Mouse (Mus musculus): ENCODE data around the gene Rubcnl. TPM values are rescaled to one million over a fixed set of nuclear protein-coding genes. Genes with fewer than 3 reads are reported as not detected.

Gene Rubcnl
- total and polyA plus RNA-seq, 3 experiments, result 0.04 to 0.06 TPM; not detected in 1

- H3K27ac ChIP-seq (ENCODE audit: control insufficient read depth, low read depth, low read length), result no peak overlapping the region
- H3K79me2 ChIP-seq (ENCODE audit: control insufficient read depth, insufficient read depth, low read length, poor library complexity), result no peaks in the 10 kb centered on the region
- TF ChIP-seq ETS1 (IDR thresholded peaks at IDR 0.05; ENCODE audit: low read depth, low read length), result no peak
- TF ChIP-seq UBTF (IDR thresholded peaks at IDR 0.05; ENCODE audit: borderline replicate concordance, insufficient read depth, low read depth, low read length), result no peak
- TF ChIP-seq USF1 (IDR thresholded peaks at IDR 0.05; ENCODE audit: low read depth, low read length), result peak; percentile 62
- no peaks in the 10 kb centered on the region; a peak in 1 of 4 replicates for H3K27me3 ChIP-seq (ENCODE audit: control insufficient read depth in 1 of 2, insufficient read depth in 2 of 2, low read length in 2 of 2)
- no peak overlapping the region for H3K9ac ChIP-seq (ENCODE audit: control insufficient read depth, low read depth, low read length, poor library complexity, severe bottlenecking)
- H3K36me3 ChIP-seq (ENCODE audit: control insufficient read depth in 1 of 2, insufficient read depth in 2 of 2, low read length in 2 of 2), result no peaks in the 10 kb centered on the region; a peak in 1 of 4 replicates
- DNase-seq (ENCODE audit: low read depth, low spot score), result no peak
- no peaks in the 10 kb centered on the region for H3K9me3 ChIP-seq (replicated peaks; ENCODE audit: insufficient read depth, low read length)
- 0 out of 4 replicates have a peak, but pooled peaks cover 0 to 6% of the 10 kb centered on the region in 2 experiments for H3K4me1 ChIP-seq (ENCODE audit: control insufficient read depth in 1 of 2, insufficient read depth in 2 of 2, low read length in 2 of 2)
- no peak overlapping the region for H3K4me3 ChIP-seq (ENCODE audit: control insufficient read depth in 1 of 2, insufficient read depth in 1 of 2, low read depth in 2 of 2, low read length in 2 of 2)
Observed at GRCm38 (mm10) chr14:75017277-75017676, 1.4 kb downstream of the Rubcnl start.

GRCm38 (mm10) chr14:75017877-75018825 is 2.3 kb downstream of the Rubcnl start:
- H3K9me3 ChIP-seq (replicated peaks; ENCODE audit: insufficient read depth, low read length), result no peaks in the 10 kb centered on the region
- H3K36me3 ChIP-seq (ENCODE audit: control insufficient read depth in 1 of 2, insufficient read depth in 2 of 2, low read length in 2 of 2), result no peaks in the 10 kb centered on the region; a peak in 1 of 4 replicates
- no peak overlapping the region for H3K9ac ChIP-seq (ENCODE audit: control insufficient read depth, low read depth, low read length, poor library complexity, severe bottlenecking)
- no peak for DNase-seq (ENCODE audit: low read depth, low spot score)
- no peak overlapping the region for H3K27ac ChIP-seq (ENCODE audit: control insufficient read depth, low read depth, low read length)
- H3K79me2 ChIP-seq (ENCODE audit: control insufficient read depth, insufficient read depth, low read length, poor library complexity), result no peaks in the 10 kb centered on the region
- no peak overlapping the region for H3K4me3 ChIP-seq (ENCODE audit: control insufficient read depth in 1 of 2, insufficient read depth in 1 of 2, low read depth in 2 of 2, low read length in 2 of 2)
- TF ChIP-seq MYB (IDR thresholded peaks at IDR 0.05; ENCODE audit: low read depth, low read length), result no peak
- no peak for TF ChIP-seq MAZ (IDR thresholded peaks at IDR 0.05; ENCODE audit: low read depth, low read length)
- no peak for TF ChIP-seq RCOR1 (IDR thresholded peaks at IDR 0.05; ENCODE audit: low read depth, low read length)
- H3K27me3 ChIP-seq (ENCODE audit: control insufficient read depth in 1 of 2, insufficient read depth in 2 of 2, low read length in 2 of 2), result no peaks in the 10 kb centered on the region; a peak in 2 of 4 replicates
- H3K4me1 ChIP-seq (ENCODE audit: control insufficient read depth in 1 of 2, insufficient read depth in 2 of 2, low read length in 2 of 2), result 0 out of 4 replicates have a peak, but pooled peaks cover 0 to 6% of the 10 kb centered on the region in 2 experiments

- TF ChIP-seq MAX (IDR thresholded peaks at IDR 0.05; ENCODE audit: low read length) (no peak), ZC3H11A (IDR thresholded peaks at IDR 0.05; ENCODE audit: low read depth, low read length) (no peak), ZKSCAN1 (IDR thresholded peaks at IDR 0.05; ENCODE audit: low read depth, low read length) (no peak), TAL1 (IDR thresholded peaks at IDR 0.05; ENCODE audit: low read length) (no peak), SIN3A (IDR thresholded peaks at IDR 0.05; ENCODE audit: low read length) (no peak), HCFC1 (IDR thresholded peaks at IDR 0.05; ENCODE audit: low read depth, low read length) (no peak), TBP (IDR thresholded peaks at IDR 0.05; ENCODE audit: low read depth, low read length) (no peak), RCOR1 (IDR thresholded peaks at IDR 0.05; ENCODE audit: low read depth, low read length) (no peak), JUND (IDR thresholded peaks at IDR 0.05; ENCODE audit: low read depth, low read length) (no peak), SMC3 (IDR thresholded peaks at IDR 0.05; ENCODE audit: low read depth, low read length) (no peak), USF2 (IDR thresholded peaks at IDR 0.05; ENCODE audit: borderline replicate concordance in 1 of 2, insufficient read depth in 1 of 2, low read depth in 1 of 2, low read length in 2 of 2) (no peak), MAFK (IDR thresholded peaks at IDR 0.05; ENCODE audit: borderline replicate concordance, low read depth, low read length) (no peak), MEF2A (IDR thresholded peaks at IDR 0.05; ENCODE audit: extremely low read depth, insufficient replicate concordance, low read depth, low read length, poor library complexity, severe bottlenecking) (no peak), ELF1 (IDR thresholded peaks at IDR 0.05; ENCODE audit: low read depth, low read length) (no peak)
- H3K27me3 ChIP-seq (ENCODE audit: control insufficient read depth in 1 of 2, insufficient read depth in 2 of 2, low read length in 2 of 2), result no peaks in the 10 kb centered on the region; a peak in 2 of 4 replicates
- no peak for DNase-seq (ENCODE audit: low read depth, low spot score)
- no peak overlapping the region for H3K9ac ChIP-seq (ENCODE audit: control insufficient read depth, low read depth, low read length, poor library complexity, severe bottlenecking)
- 0 out of 4 replicates have a peak, but pooled peaks cover 0 to 6% of the 10 kb centered on the region in 2 experiments for H3K4me1 ChIP-seq (ENCODE audit: control insufficient read depth in 1 of 2, insufficient read depth in 2 of 2, low read length in 2 of 2)
- no peak overlapping the region for H3K27ac ChIP-seq (ENCODE audit: control insufficient read depth, low read depth, low read length)
- H3K4me3 ChIP-seq (ENCODE audit: control insufficient read depth in 1 of 2, insufficient read depth in 1 of 2, low read depth in 2 of 2, low read length in 2 of 2), result no peak overlapping the region
- no peaks in the 10 kb centered on the region for H3K79me2 ChIP-seq (ENCODE audit: control insufficient read depth, insufficient read depth, low read length, poor library complexity)
- no peaks in the 10 kb centered on the region for H3K9me3 ChIP-seq (replicated peaks; ENCODE audit: insufficient read depth, low read length)
- H3K36me3 ChIP-seq (ENCODE audit: control insufficient read depth in 1 of 2, insufficient read depth in 2 of 2, low read length in 2 of 2), result no peaks in the 10 kb centered on the region; a peak in 1 of 4 replicates
Observed at GRCm38 (mm10) chr14:75018829-75019228, 3.0 kb downstream of the Rubcnl start.

Data from MEL (cell line).